Mouse (Mus musculus) heart, adult 2 months (tissue): ENCODE measurements around the gene Oxsm. TPM values are rescaled to one million over a fixed set of nuclear protein-coding genes. Genes with fewer than 3 reads are reported as not detected.
A peak's percentile ranks its signal among the peaks of the same experiment; 100 is the strongest.

ENCODE experiments used
- DNase-seq, 2 experiments: peaks; one replicate each; pipeline ENCODE4 v3.0.0; 2021
- H3K27ac ChIP-seq: fragments of 200-600 bp; 2 replicates; pipeline ENCODE4 v1.8.1; 2022
- H3K27me3 ChIP-seq: fragments of 200-500 bp; 2 replicates; pipeline ENCODE4 v1.6.1; 2012; ENCODE audit warnings: mild to moderate bottlenecking, low read length, inconsistent platforms, mixed read lengths; ENCODE audit not compliant: control insufficient read depth, insufficient read depth
- H3K36me3 ChIP-seq: fragments of 200-500 bp; 2 replicates; pipeline ENCODE4 v1.6.1; 2012; ENCODE audit warnings: low read length, inconsistent platforms; ENCODE audit not compliant: control insufficient read depth, insufficient read depth
- H3K4me1 ChIP-seq: fragments of 200-500 bp; 2 replicates; pipeline ENCODE4 v1.6.1; 2011; ENCODE audit warnings: low read length; ENCODE audit not compliant: control insufficient read depth, insufficient read depth
- H3K4me3 ChIP-seq: fragments of 200-600 bp; 2 replicates; pipeline ENCODE4 v1.8.1; 2022
- H3K79me2 ChIP-seq: fragments of 200-500 bp; replicated peaks from 2 replicates; pipeline ENCODE4 v1.6.1; 2012; ENCODE audit warnings: mild to moderate bottlenecking, inconsistent platforms, low read length, moderate library complexity, mixed read lengths; ENCODE audit not compliant: control insufficient read depth, insufficient read depth
- H3K9ac ChIP-seq: fragments of 200-500 bp; 2 replicates; pipeline ENCODE4 v1.6.1; 2012; ENCODE audit warnings: low read depth, mild to moderate bottlenecking, control low read depth, inconsistent platforms, low read length, mixed read lengths
- CTCF ChIP-seq: fragments of 200-600 bp; IDR thresholded peaks from 2 replicates; pipeline ENCODE4 v1.8.1; 2022; ENCODE audit warnings: antibody characterized with exemption, mild to moderate bottlenecking, moderate library complexity
- EP300 ChIP-seq: fragments of 200-500 bp; IDR thresholded peaks from 2 replicates; pipeline ENCODE4 v1.6.1; 2011; ENCODE audit warnings: low read depth, low read length, control low read depth; ENCODE audit not compliant: insufficient read depth
- POLR2A ChIP-seq: fragments of 200-500 bp; IDR thresholded peaks from 2 replicates; pipeline ENCODE4 v1.6.1; 2011; ENCODE audit warnings: mild to moderate bottlenecking, low read depth, low read length, control low read depth; ENCODE audit not compliant: insufficient read depth
- WGBS: fragments of 180-500 bp; shearing (Covaris S2); methylation state at CpG from one replicate; pipeline ENCODE4 v1.1.7; 2018; 5-methylcytosine and 5-hydroxymethylcytosine counted together
- intact Hi-C: fragments of 180-260 bp; cut with DNase I; formaldehyde crosslinking; loops from one replicate; pipeline ENCODE4 v1.15.1; 2025
- long read RNA-seq: library from polyadenylated mRNA; stranded (forward); transcript quantifications from one replicate; pipeline ENCODE4 v2.0.0, GENCODE M21; 2021
- polyA plus RNA-seq: library from polyadenylated mRNA; depleted of rRNA; stranded (reverse); fragments of >200 nt; gene quantifications from 2 replicates; pipeline ENCODE4 v1.2.3, GENCODE M21; 2012; rRNA removed
- total RNA-seq, 2 experiments: library from RNA; stranded (reverse); gene quantifications; 2 replicates each; pipeline ENCODE4 v1.2.3; 2021

Gene Oxsm
- 10 to 100 TPM; 19.5 to 23.0 TPM for total RNA-seq
- 12.7 and 22.2 TPM in 2 replicates for polyA plus RNA-seq
- long read RNA-seq, partial matches to known transcripts, result 0 of 37 reads
- long read RNA-seq, other reads (novel, unspliced or antisense), result 35 of 37 reads

DNA sequence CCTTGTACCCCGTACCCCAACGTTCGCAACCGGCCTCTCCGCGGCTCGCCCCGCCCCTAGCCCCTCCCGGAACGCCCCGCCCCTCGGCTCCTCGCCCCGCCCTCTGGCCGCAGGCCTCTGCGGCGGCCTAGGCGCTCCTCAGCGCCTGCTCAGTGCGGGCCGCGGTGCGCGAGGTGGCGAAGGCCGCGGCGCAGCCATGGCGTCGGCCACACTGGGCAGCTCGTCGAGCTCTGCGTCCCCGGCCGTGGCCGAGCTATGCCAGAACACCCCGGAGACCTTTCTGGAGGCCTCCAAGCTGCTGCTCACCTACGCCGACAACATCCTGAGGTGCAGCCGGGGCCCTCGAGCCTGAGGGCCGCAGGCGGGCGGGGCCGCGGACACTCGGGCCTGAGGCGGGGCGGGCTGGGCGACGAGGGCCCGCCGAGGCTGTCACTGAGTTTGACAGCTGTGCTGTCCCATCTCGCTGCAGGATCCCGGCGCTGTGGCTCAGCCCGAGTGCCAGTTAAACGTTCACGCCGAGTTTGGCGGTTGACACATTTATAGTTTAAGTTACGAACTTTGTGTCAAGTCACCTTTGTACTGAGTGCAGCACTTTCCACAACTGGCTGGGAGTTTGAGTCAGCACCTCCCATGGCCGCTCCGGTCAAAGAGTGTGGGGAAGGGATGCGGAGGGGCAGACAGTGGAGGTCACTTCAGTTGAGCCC lies at the start of gene Oxsm, which contains the start of gene Ngly1:
Oxsm (minus strand) TSS at position 638 of the 704 bp plus-strand sequence.
Ngly1 (plus strand) TSS at position 110 of the 704 bp plus-strand sequence.
- Histone ChIP-seq H3K4me3 (peak within 1 kb of the TSS; percentile 81), H3K79me2 (no peaks in the 10 kb centered on the region), H3K9ac (peak within 1 kb of the TSS; percentile 99), H3K36me3 (peaks cover 9% of the 10 kb centered on the region), H3K4me1 (no peaks in the 10 kb centered on the region; the same call in 1 of the 2 replicates), H3K27ac (peak within 1 kb of the TSS; percentile 99), H3K27me3 (no peaks in the 10 kb centered on the region)
- DNase-seq, result peak; percentile 93 to 94
- intact Hi-C loops, result loop anchor here (2.0 kb wide), 1 partner anchor 115 kb away; the partner anchor contains the start of gene Top2b
- under 1% methylated on average over 64 of the region's 65 CpGs for WGBS
- peak; percentile 94 for TF ChIP-seq POLR2A
- no peak for TF ChIP-seq CTCF
- no peak for TF ChIP-seq EP300

DNA sequence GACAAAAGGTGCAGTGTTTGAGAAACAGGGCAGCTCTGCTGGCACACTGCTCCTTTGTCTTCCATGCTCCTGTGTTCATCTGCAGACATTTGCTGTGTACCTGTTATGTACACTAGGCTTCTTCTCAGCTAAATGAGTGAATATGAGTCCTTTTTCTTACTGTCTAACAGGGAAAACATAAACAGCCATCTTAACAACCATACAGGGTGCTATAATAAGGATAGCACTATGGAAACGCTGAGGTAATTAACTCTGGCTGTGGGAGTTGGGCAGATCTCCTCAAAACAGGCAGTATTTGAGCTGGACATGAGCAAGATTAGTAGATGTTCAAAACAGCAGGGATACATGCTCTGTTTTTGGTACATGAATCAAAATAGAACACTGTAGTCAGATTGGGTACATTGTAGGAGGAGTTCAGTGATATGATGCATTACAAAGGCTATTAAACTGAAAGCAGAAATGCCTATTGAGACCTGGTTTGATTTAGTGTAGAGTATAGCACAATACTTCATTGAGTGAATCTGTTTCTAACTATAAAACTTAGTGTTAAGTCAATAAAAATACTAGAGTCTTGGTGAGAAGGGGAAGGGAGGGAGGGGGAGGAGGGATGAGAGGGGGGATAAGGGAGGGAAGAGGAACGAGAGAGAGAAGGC lies 47.3 kb upstream of the Oxsm start:
- no peak overlapping the region for H3K27ac ChIP-seq
- DNase-seq, result no peak
- H3K79me2 ChIP-seq, result no peaks in the 10 kb centered on the region
- no peaks in the 10 kb centered on the region for H3K27me3 ChIP-seq
- H3K4me3 ChIP-seq, result no peak overlapping the region
- H3K36me3 ChIP-seq, result no peaks in the 10 kb centered on the region
- intact Hi-C loops, result no loop called here
- no peaks in the 10 kb centered on the region for H3K4me1 ChIP-seq
- WGBS, result 80% methylated on average over 2 of the region's 2 CpGs
- H3K9ac ChIP-seq, result no peak overlapping the region
- no peak for TF ChIP-seq CTCF
- no peak for TF ChIP-seq EP300
- no peak for TF ChIP-seq POLR2A

DNA sequence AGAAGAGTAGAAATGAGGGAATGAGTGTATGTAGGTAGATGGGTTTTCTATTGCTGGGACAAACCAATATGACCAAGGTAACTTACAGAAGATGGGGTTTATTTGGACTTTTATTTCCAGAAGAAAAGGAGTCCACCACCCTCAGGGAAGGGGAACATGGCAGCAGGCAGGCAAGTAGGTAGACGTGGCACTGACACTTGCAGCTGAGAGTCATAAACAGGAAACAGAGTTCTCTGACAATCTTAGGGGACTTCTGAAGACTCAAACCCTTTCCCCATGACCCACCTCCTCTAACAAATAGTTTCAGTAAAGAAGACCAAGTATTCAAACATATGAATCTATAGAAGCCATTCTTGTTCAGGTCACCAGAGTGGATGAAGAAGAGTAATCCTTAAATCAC lies 44.3 kb upstream of the Oxsm start:
- Histone ChIP-seq H3K79me2 (no peaks in the 10 kb centered on the region), H3K4me1 (no peaks in the 10 kb centered on the region), H3K27me3 (no peaks in the 10 kb centered on the region), H3K27ac (no peak overlapping the region), H3K36me3 (no peaks in the 10 kb centered on the region), H3K4me3 (no peak overlapping the region), H3K9ac (no peak overlapping the region)
- intact Hi-C loops, result no loop called here
- 94% methylated on average over 1 of the region's 1 CpGs for WGBS
- DNase-seq, result no peak
- TF ChIP-seq EP300 (no peak), POLR2A (no peak), CTCF (no peak)

DNA sequence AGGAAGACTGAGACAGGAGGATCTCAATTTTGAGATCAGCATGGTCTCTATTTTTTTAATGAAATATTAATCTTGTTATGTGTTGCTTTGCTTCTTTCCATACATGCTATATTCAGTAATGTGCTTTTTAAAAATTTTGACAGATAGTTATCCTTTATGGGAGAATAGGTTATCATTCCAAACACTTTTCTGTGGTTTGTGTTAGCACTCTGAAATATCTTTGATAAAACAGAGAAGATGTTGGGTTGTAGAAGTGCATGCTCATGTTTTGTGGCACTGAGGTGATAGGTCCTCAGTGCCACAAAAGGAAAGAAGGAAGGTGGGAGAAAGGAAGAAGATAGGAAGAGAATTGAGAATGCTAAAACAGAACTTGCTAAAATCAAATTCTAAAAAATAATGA lies 43.4 kb upstream of the Oxsm start:
- intact Hi-C loops, result no loop called here
- DNase-seq, result no peak
- H3K9ac ChIP-seq, result no peak overlapping the region
- no peaks in the 10 kb centered on the region for H3K79me2 ChIP-seq
- no peak overlapping the region for H3K4me3 ChIP-seq
- no peaks in the 10 kb centered on the region for H3K27me3 ChIP-seq
- TF ChIP-seq POLR2A (no peak), CTCF (no peak), EP300 (no peak)
- H3K27ac ChIP-seq, result no peak overlapping the region
- no peaks in the 10 kb centered on the region for H3K4me1 ChIP-seq
- no peaks in the 10 kb centered on the region for H3K36me3 ChIP-seq

DNA sequence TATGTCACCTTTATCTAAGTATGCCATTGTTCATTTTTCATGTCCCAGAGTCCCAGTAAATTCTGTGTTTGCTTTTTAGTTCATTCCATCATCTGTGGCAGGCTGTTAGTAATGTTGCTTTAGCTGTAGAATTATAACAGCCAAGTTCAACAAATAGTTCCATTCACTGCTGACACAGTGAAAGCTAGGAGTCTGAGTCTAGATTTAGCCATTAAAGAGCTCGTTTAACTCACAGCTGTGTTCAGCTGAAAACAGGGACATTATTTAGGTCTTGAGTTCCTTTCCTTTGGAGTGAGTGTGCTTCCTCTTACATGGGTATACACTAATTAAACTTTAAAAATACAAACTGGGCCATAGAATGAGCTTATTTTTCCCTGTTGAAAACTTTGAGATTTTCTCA lies 42.8 kb upstream of the Oxsm start:
- no peak for TF ChIP-seq POLR2A
- TF ChIP-seq EP300, result no peak
- TF ChIP-seq CTCF, result no peak
- DNase-seq, result no peak
- intact Hi-C loops, result no loop called here
- Histone ChIP-seq H3K9ac (no peak overlapping the region), H3K79me2 (no peaks in the 10 kb centered on the region), H3K4me1 (no peaks in the 10 kb centered on the region), H3K27me3 (no peaks in the 10 kb centered on the region), H3K4me3 (no peak overlapping the region), H3K27ac (no peak overlapping the region), H3K36me3 (no peaks in the 10 kb centered on the region)
- WGBS, result 46% methylated on average over 1 of the region's 1 CpGs

DNA sequence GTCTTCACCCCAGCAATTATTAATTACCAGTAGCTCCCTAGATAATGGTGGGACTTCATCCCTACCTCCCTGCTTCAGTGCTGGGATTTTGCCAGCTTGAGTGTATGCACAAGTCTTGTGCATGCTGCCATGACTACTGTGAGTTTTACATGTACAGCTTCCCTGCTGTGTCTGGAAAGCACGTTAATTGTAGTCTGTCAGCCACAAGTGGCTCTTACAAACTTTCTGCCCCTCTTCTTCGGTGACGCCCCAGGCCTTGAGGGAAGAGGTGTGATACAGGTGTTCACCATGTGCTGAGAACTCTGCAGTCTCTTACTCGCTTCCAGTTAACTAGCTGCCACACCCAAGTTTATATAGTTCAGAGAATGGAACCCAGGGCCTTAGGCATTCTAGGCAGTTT lies 34.4 kb upstream of the Oxsm start:
- DNase-seq, result no peak
- Histone ChIP-seq H3K27ac (no peak overlapping the region), H3K4me1 (no peaks in the 10 kb centered on the region), H3K9ac (no peak overlapping the region), H3K4me3 (no peak overlapping the region), H3K36me3 (peaks cover 6% of the 10 kb centered on the region), H3K79me2 (no peaks in the 10 kb centered on the region), H3K27me3 (no peaks in the 10 kb centered on the region)
- intact Hi-C loops, result no loop called here
- 93% methylated on average over 4 of the region's 4 CpGs for WGBS
- TF ChIP-seq CTCF (no peak), EP300 (no peak), POLR2A (no peak)
